Mouse (Mus musculus): ENCODE data around the gene Dram1. TPM values are rescaled to one million over a fixed set of nuclear protein-coding genes. Genes with fewer than 3 reads are reported as not detected.
A peak's percentile ranks its signal among the peaks of the same experiment; 100 is the strongest.
"Not testable (repeated sequence)": the region's sequence is repeated elsewhere in the genome, so short reads cannot be mapped to it uniquely, and the experiment has no call there.

Dram1 gene
- polyA plus RNA-seq, 1 experiment from 2014 or later, result 2.0 TPM

- no peaks in the 10 kb centered on the region for H3K27me3 ChIP-seq
- H3K9ac ChIP-seq, result no peak overlapping the region
- no peak overlapping the region for H3K4me2 ChIP-seq
- H3K4me1 ChIP-seq, result peaks cover 19% of the 10 kb centered on the region
- no peaks in the 10 kb centered on the region for H3K36me3 ChIP-seq
- 63% methylated on average over 5 of the region's 5 CpGs for WGBS
- no peak overlapping the region for H3K27ac ChIP-seq
- ATAC-seq (ENCODE audit: insufficient number of reproducible peaks, insufficient read depth, low FRiP score, low TSS enrichment, low read depth), result no peak
- H3K4me3 ChIP-seq, result no peak overlapping the region
- no peaks in the 10 kb centered on the region for H3K9me3 ChIP-seq
Measured at GRCm38 (mm10) chr10:88384081-88384480, 5.2 kb upstream of the Dram1 start.

DNA sequence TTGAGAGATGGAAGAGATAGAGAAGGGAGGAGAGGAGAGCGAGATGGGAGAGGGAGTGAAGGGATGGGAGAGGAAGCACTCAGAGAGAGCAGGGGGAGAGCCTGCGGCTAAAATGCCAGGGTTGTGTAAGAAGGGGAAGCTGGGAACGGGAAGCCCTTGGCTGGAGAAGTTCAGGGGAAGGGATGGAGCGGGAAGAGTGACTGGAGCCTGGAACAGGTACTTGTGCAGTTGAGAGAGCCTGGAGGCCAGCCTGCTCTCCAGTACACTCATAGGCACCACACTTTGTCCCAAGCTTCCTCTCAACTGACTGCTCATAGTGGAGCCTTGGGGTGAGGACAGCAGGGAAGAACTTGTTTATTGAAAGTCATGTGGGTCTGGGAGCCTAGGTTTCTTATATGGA lies 4.6 kb upstream of the Dram1 start:
- Histone ChIP-seq H3K36me3 (no peaks in the 10 kb centered on the region), H3K4me2 (no peak overlapping the region), H3K9me3 (no peaks in the 10 kb centered on the region), H3K27me3 (no peaks in the 10 kb centered on the region), H3K4me1 (peaks cover 19% of the 10 kb centered on the region), H3K27ac (no peak overlapping the region), H3K4me3 (no peak overlapping the region), H3K9ac (no peak overlapping the region)
- no peak for ATAC-seq (ENCODE audit: insufficient number of reproducible peaks, insufficient read depth, low FRiP score, low TSS enrichment, low read depth)
- 58% methylated on average over 4 of the region's 4 CpGs for WGBS

GRCm38 (mm10) chr10:88382009-88382408 lies 3.1 kb upstream of the Dram1 start:
- no peak overlapping the region for H3K9ac ChIP-seq
- ATAC-seq (ENCODE audit: insufficient number of reproducible peaks, insufficient read depth, low FRiP score, low TSS enrichment, low read depth), result no peak
- no peak overlapping the region for H3K4me3 ChIP-seq
- no peaks in the 10 kb centered on the region for H3K27me3 ChIP-seq
- H3K36me3 ChIP-seq, result no peaks in the 10 kb centered on the region
- peaks cover 19% of the 10 kb centered on the region for H3K4me1 ChIP-seq
- no peaks in the 10 kb centered on the region for H3K9me3 ChIP-seq
- 67% methylated on average over 6 of the region's 6 CpGs for WGBS
- no peak overlapping the region for H3K4me2 ChIP-seq
- no peak overlapping the region for H3K27ac ChIP-seq

- H3K9me3 ChIP-seq, result no peaks in the 10 kb centered on the region
- ATAC-seq (ENCODE audit: insufficient number of reproducible peaks, insufficient read depth, low FRiP score, low TSS enrichment, low read depth), result no peak
- 0 out of 2 replicates have a peak overlapping the region, but pooled peaks have one; percentile 87 for H3K4me2 ChIP-seq
- peaks cover 19% of the 10 kb centered on the region for H3K4me1 ChIP-seq
- H3K27ac ChIP-seq, result no peak overlapping the region
- 71% methylated on average over 4 of the region's 4 CpGs for WGBS
- no peaks in the 10 kb centered on the region for H3K27me3 ChIP-seq
- no peak overlapping the region for H3K4me3 ChIP-seq
- H3K9ac ChIP-seq, result no peak overlapping the region
- H3K36me3 ChIP-seq, result no peaks in the 10 kb centered on the region
Measured at GRCm38 (mm10) chr10:88381286-88381685, 2.4 kb upstream of the Dram1 start.

DNA sequence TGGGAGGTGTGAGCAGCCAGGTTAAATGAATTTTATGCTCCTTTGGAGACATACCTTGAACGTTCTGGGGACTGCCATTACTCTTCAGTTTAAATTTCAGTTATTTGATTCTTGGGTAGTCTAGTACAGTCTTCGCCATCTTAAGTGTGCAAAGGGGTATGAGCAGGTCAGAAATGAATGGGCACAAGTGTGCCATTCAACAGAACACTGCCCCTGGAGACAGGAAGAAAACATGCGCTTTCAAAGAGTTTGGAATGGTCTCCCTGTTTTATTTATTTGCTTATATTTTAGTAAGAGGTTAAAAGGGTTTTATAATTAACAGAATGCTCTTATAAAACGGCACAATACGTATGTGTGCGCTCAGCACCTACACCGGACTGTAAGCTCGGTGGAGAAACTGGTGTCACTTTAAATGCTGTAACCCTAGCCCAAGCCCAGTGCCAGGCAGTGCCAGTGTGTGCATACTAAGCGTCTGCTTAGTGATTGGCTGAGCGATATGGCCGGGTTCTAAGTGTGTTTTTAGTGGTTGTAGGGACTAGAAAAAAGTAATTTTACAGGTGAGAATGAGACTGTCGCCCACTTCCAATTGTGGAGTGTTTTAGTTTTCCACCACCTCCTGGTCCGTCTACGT lies 1.7 kb upstream of the Dram1 start:
- no peak overlapping the region for H3K27ac ChIP-seq
- no peaks in the 10 kb centered on the region for H3K36me3 ChIP-seq
- 0 out of 2 replicates have a peak, but pooled peaks cover 5% of the 10 kb centered on the region for H3K27me3 ChIP-seq
- no peak overlapping the region for H3K9ac ChIP-seq
- no peak for ATAC-seq (ENCODE audit: insufficient number of reproducible peaks, insufficient read depth, low FRiP score, low TSS enrichment, low read depth)
- H3K4me1 ChIP-seq, result peaks cover 19% of the 10 kb centered on the region
- H3K4me2 ChIP-seq, result peak overlapping the region; percentile 87
- H3K9me3 ChIP-seq, result no peaks in the 10 kb centered on the region
- peak overlapping the region; percentile 66 for H3K4me3 ChIP-seq
- WGBS, result 38% methylated on average over 14 of the region's 14 CpGs

DNA sequence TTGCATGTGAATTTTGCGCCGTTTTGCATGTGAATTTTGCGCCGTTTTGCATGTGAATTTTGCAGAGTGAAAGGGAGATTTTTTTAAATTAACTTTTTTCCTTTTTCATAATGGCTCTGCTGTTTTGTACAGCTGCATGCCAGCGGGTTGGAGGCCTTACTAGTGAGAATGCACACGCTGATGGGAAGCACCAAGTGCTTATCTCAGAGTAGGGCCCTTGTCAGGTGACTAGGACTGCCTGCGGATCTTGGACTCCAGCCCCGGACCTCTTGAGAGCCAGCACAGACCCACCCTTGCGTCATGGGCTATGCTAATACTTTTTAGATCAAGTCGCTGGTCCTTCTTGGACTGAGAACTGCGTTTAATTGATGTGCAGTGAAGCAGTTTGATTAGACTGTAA lies 1.1 kb upstream of the Dram1 start:
- Histone ChIP-seq H3K27me3 (0 out of 2 replicates have a peak, but pooled peaks cover 5% of the 10 kb centered on the region), H3K4me3 (peak overlapping the region; percentile 66), H3K4me1 (peaks cover 19% of the 10 kb centered on the region), H3K9me3 (no peaks in the 10 kb centered on the region), H3K9ac (peak overlapping the region; percentile 79), H3K4me2 (peak overlapping the region; percentile 87), H3K36me3 (no peaks in the 10 kb centered on the region), H3K27ac (no peak overlapping the region)
- 2% methylated on average over 11 of the region's 11 CpGs for WGBS
- ATAC-seq (ENCODE audit: insufficient number of reproducible peaks, insufficient read depth, low FRiP score, low TSS enrichment, low read depth), result no peak

GRCm38 (mm10) chr10:88377666-88378065 lies 1.2 kb downstream of the Dram1 start:
- Histone ChIP-seq H3K4me3 (no peak overlapping the region), H3K4me1 (peaks cover 16% of the 10 kb centered on the region), H3K36me3 (no peaks in the 10 kb centered on the region), H3K27ac (no peak overlapping the region), H3K9ac (no peak overlapping the region), H3K4me2 (no peak overlapping the region), H3K27me3 (0 out of 2 replicates have a peak, but pooled peaks cover 5% of the 10 kb centered on the region), H3K9me3 (no peaks in the 10 kb centered on the region)
- WGBS, result 80% methylated on average over 4 of the region's 4 CpGs
- no peak for ATAC-seq (ENCODE audit: insufficient number of reproducible peaks, insufficient read depth, low FRiP score, low TSS enrichment, low read depth)

GRCm38 (mm10) chr10:88376770-88377169 lies 2.1 kb downstream of the Dram1 start:
- H3K36me3 ChIP-seq, result no peaks in the 10 kb centered on the region
- H3K27me3 ChIP-seq, result 0 out of 2 replicates have a peak, but pooled peaks cover 5% of the 10 kb centered on the region
- no peak overlapping the region for H3K9ac ChIP-seq
- no peak for ATAC-seq (ENCODE audit: insufficient number of reproducible peaks, insufficient read depth, low FRiP score, low TSS enrichment, low read depth)
- H3K4me3 ChIP-seq, result no peak overlapping the region
- no peak overlapping the region for H3K27ac ChIP-seq
- WGBS, result 6% methylated on average over 11 of the region's 11 CpGs
- no peaks in the 10 kb centered on the region for H3K9me3 ChIP-seq
- H3K4me1 ChIP-seq, result peaks cover 16% of the 10 kb centered on the region
- H3K4me2 ChIP-seq, result peak overlapping the region; percentile 36; the same call in 1 of the 2 replicates

DNA sequence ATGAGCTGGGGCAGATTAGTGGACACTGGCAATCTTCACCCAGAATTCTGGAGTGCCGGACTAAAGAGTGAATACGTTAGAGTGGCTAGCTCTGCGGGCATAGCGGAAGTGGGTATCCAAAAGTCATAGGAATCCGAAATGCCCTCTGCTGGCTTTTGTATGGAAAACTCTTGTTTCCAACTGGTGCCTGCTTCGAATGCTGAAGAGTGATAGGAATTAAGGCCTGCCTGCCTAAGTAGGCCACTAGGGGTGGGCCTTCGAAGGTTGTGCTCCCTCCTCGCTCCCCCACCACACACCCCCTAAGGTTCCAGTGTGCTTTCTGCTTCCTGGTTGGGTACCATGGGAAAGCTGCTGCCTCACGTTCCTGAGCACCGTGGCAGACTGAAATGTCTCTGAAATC lies 3.9 kb downstream of the Dram1 start:
- Histone ChIP-seq H3K9me3 (no peaks in the 10 kb centered on the region), H3K36me3 (no peaks in the 10 kb centered on the region), H3K4me2 (no peak overlapping the region), H3K27me3 (0 out of 2 replicates have a peak, but pooled peaks cover 5% of the 10 kb centered on the region), H3K27ac (no peak overlapping the region), H3K9ac (no peak overlapping the region), H3K4me1 (peaks cover 3% of the 10 kb centered on the region), H3K4me3 (no peak overlapping the region)
- ATAC-seq (ENCODE audit: insufficient number of reproducible peaks, insufficient read depth, low FRiP score, low TSS enrichment, low read depth), result no peak
- 22% methylated on average over 10 of the region's 10 CpGs for WGBS

DNA sequence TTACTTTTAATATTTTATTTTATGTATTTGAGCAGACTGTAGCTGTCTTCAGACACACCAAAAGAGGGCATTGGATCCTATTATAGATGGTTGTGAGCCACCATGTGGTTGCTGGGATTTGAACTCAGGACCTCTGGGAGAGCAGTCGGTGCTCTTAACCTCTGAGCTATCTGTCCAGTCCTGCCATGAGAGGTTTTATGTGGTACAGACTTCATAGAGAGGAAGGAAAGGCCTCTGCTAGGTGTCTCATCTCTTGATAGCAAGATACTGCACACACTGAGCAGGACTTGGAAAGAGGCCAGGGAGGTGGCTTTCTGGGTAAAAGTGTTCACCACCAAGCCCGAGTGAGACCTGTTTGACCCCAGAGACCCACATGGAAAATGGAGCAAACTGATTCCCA lies 5.9 kb downstream of the Dram1 start:
- not testable (repeated sequence) for H3K9ac ChIP-seq; ATAC-seq (ENCODE audit: insufficient number of reproducible peaks, insufficient read depth, low FRiP score, low TSS enrichment, low read depth); H3K4me1 ChIP-seq; H3K27me3 ChIP-seq; H3K36me3 ChIP-seq; H3K9me3 ChIP-seq; H3K27ac ChIP-seq; H3K4me3 ChIP-seq; H3K4me2 ChIP-seq
- WGBS, result 78% methylated on average over 2 of the region's 2 CpGs

- Histone ChIP-seq H3K27me3 (0 out of 2 replicates have a peak, but pooled peaks cover 5% of the 10 kb centered on the region), H3K36me3 (no peaks in the 10 kb centered on the region), H3K4me1 (0 out of 2 replicates have a peak, but pooled peaks cover 4% of the 10 kb centered on the region), H3K9ac (no peak overlapping the region), H3K9me3 (no peaks in the 10 kb centered on the region), H3K4me3 (no peak overlapping the region), H3K4me2 (no peak overlapping the region), H3K27ac (no peak overlapping the region)
- 78% methylated on average over 4 of the region's 4 CpGs for WGBS
- ATAC-seq (ENCODE audit: insufficient number of reproducible peaks, insufficient read depth, low FRiP score, low TSS enrichment, low read depth), result no peak
Measured at GRCm38 (mm10) chr10:88372436-88372835, 6.4 kb downstream of the Dram1 start.

GRCm38 (mm10) chr10:88371793-88372192 lies 7.1 kb downstream of the Dram1 start:
- no peak for ATAC-seq (ENCODE audit: insufficient number of reproducible peaks, insufficient read depth, low FRiP score, low TSS enrichment, low read depth)
- Histone ChIP-seq H3K9ac (no peak overlapping the region), H3K4me3 (no peak overlapping the region), H3K4me1 (0 out of 2 replicates have a peak, but pooled peaks cover 4% of the 10 kb centered on the region), H3K36me3 (no peaks in the 10 kb centered on the region), H3K27me3 (0 out of 2 replicates have a peak, but pooled peaks cover 5% of the 10 kb centered on the region), H3K4me2 (no peak overlapping the region), H3K9me3 (no peaks in the 10 kb centered on the region), H3K27ac (no peak overlapping the region)
- whole genome bisulfite sequencing, result 9% methylated on average over 2 of the region's 2 CpGs
